Mouse (Mus musculus): ENCODE results near the gene Rps8. TPM values are rescaled to one million over a fixed set of nuclear protein-coding genes. Genes with fewer than 3 reads are reported as not detected.
A peak's percentile ranks its signal among the peaks of the same experiment; 100 is the strongest.

Rps8 gene
- polyA plus RNA-seq, 1 experiment from 2014 or later, result 900 TPM

DNA sequence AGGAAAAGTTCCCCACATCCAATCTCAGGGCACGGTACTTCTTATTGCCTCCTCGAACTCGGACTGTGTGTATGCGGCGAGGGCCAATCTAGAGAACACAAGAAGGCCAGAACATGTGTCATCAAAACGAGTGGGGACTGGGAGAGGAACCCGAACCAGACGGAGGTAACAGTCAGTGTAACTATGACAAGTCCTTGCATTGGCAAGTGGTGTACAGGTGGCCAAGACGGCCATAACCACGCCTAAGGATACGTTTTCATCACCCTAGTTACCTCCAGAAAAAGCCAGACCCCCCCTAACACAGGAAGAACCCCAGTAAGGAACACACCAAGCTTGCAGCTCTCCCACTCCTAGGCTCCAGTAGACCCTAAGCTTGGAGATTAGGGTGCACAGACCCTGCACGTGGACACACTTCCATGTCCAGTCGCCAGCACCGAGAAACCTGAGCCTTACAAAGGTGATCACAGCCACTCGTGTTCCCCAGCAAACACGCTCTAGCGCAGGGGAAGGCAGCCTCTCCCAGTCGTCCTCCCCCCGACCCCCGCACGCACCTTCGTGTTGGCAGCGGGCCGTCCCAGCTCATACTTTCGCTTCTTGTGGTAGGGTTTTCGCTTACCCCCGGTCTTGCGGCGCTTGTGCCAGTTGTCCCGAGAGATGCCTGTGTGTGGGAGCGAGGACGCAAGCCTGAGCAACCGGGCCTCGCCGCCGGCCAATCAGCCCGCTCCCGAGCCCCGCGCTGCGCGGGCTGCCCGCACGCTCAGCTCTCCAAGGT is 837 bp downstream of the Rps8 start:
- no peak for ATAC-seq (ENCODE audit: insufficient number of reproducible peaks, insufficient read depth, low FRiP score, low read depth)
- WGBS, result under 1% methylated on average over 43 of the region's 44 CpGs
- peak overlapping the region; percentile 77 to 89 for H3K27ac ChIP-seq (replicated peaks in 1 of 2; ENCODE audit: control insufficient read depth in 1 of 2, insufficient read depth in 1 of 2, low read depth in 2 of 2, low read length in 2 of 2)
- H3K4me1 ChIP-seq (ENCODE audit: control insufficient read depth in 2 of 2, insufficient read depth in 2 of 2, low read length in 2 of 2), result peaks cover 9 to 22% of the 10 kb centered on the region in 2 experiments
- peak overlapping the region; percentile 99 for H3K9ac ChIP-seq (ENCODE audit: low read length)
- H3K27me3 ChIP-seq (ENCODE audit: control insufficient read depth, insufficient read depth, low read length), result no peaks in the 10 kb centered on the region
- H3K36me3 ChIP-seq (ENCODE audit: control insufficient read depth, insufficient read depth, low read length), result peaks cover 64% of the 10 kb centered on the region
- peak overlapping the region; percentile 83 for H3K4me2 ChIP-seq (ENCODE audit: low read length)
- H3K9me3 ChIP-seq (ENCODE audit: control insufficient read depth, low read length), result no peaks in the 10 kb centered on the region
- H3K4me3 ChIP-seq (ENCODE audit: control insufficient read depth in 1 of 2, insufficient read depth in 1 of 2, low read depth in 1 of 2, low read length in 2 of 2), result peak overlapping the region; percentile 91 to 94

DNA sequence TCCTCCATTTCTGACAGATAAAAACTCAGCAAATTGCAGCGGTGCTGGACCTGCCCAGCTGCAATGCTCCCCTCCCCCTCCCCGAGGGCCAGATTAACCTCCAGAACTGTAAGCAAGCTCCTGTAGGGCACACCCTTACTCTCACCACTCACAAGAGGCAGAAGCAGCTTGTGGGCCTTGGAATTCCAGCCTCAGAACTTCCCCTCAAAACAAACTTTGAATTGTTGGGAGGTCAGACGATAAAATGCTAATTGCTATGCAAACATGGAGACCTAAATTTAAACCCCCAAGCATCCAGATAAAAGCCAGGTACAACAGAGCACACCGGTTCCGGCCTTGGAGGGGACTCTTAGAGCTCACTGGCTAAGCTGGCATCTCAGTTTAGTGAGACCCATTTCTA is 3.3 kb downstream of the Rps8 start:
- H3K36me3 ChIP-seq (ENCODE audit: control insufficient read depth, insufficient read depth, low read length), result peaks cover 58% of the 10 kb centered on the region
- no peaks in the 10 kb centered on the region for H3K27me3 ChIP-seq (ENCODE audit: control insufficient read depth, insufficient read depth, low read length)
- no peaks in the 10 kb centered on the region for H3K9me3 ChIP-seq (ENCODE audit: control insufficient read depth, low read length)
- no peak for ATAC-seq (ENCODE audit: insufficient number of reproducible peaks, insufficient read depth, low FRiP score, low read depth)
- H3K9ac ChIP-seq (ENCODE audit: low read length), result peak overlapping the region; percentile 47; the same call in 1 of the 2 replicates
- no peak overlapping the region for H3K27ac ChIP-seq (replicated peaks in 1 of 2; ENCODE audit: control insufficient read depth in 1 of 2, insufficient read depth in 1 of 2, low read depth in 2 of 2, low read length in 2 of 2)
- H3K4me3 ChIP-seq (ENCODE audit: control insufficient read depth in 1 of 2, insufficient read depth in 1 of 2, low read depth in 1 of 2, low read length in 2 of 2), result no peak overlapping the region
- 60% methylated on average over 5 of the region's 5 CpGs for WGBS
- peaks cover 9 to 22% of the 10 kb centered on the region in 2 experiments for H3K4me1 ChIP-seq (ENCODE audit: control insufficient read depth in 2 of 2, insufficient read depth in 2 of 2, low read length in 2 of 2)
- no peak overlapping the region for H3K4me2 ChIP-seq (ENCODE audit: low read length)

DNA sequence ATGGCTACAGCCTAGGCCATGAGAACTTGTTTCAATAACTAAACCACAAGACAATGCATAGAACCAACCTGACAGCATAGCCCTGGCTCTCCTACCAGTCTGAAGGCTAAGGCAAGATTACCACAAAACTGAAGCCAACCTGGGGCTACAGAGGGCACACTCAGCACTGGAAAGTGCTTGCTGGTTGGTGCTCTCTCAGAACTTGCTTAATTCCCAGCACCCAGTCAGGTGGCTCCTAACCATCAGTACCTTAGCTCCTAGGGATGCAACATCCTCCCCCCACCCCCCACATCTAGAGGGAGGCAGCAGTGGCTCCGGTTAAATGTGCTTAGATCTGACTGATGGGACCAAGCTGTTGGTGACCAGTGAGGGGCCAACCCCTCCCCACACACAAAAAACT is 4.6 kb downstream of the Rps8 start:
- no peaks in the 10 kb centered on the region for H3K9me3 ChIP-seq (ENCODE audit: control insufficient read depth, low read length)
- no peak overlapping the region for H3K4me3 ChIP-seq (ENCODE audit: control insufficient read depth in 1 of 2, insufficient read depth in 1 of 2, low read depth in 1 of 2, low read length in 2 of 2)
- H3K4me1 ChIP-seq (ENCODE audit: control insufficient read depth in 2 of 2, insufficient read depth in 2 of 2, low read length in 2 of 2), result peaks cover 9 to 22% of the 10 kb centered on the region in 2 experiments
- no peak overlapping the region for H3K4me2 ChIP-seq (ENCODE audit: low read length)
- WGBS, result 79% methylated on average over 1 of the region's 1 CpGs
- H3K27ac ChIP-seq (replicated peaks in 1 of 2; ENCODE audit: control insufficient read depth in 1 of 2, insufficient read depth in 1 of 2, low read depth in 2 of 2, low read length in 2 of 2), result no peak overlapping the region
- H3K9ac ChIP-seq (ENCODE audit: low read length), result no peak overlapping the region
- H3K27me3 ChIP-seq (ENCODE audit: control insufficient read depth, insufficient read depth, low read length), result no peaks in the 10 kb centered on the region
- H3K36me3 ChIP-seq (ENCODE audit: control insufficient read depth, insufficient read depth, low read length), result peaks cover 58% of the 10 kb centered on the region
- no peak for ATAC-seq (ENCODE audit: insufficient number of reproducible peaks, insufficient read depth, low FRiP score, low read depth)

DNA sequence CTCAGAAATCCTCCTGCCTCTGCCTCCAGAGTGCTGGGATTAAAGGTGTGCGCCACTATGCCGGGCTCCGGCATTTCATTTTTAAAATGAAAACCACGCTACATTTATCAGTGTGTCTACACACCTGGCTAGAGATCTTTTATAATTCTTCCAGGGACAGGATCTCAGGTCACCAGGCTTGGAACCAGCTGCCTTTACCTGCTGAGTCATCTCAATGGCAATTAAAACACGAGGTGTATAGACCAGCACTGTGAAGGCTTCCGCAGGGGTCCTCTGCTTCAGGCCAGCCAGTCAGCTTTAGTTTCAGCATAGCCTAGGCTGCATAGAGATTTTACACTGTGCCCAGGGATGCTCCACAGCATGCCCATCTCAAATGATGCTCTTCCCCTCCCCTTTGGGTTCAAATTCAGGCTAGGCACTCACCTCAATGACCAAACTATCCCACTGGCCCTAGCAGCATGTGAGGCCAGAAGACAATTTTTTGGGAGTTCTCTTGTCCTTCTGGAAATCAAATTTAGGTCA is 5.8 kb downstream of the Rps8 start:
- Histone ChIP-seq H3K36me3 (ENCODE audit: control insufficient read depth, insufficient read depth, low read length) (peaks cover 58% of the 10 kb centered on the region), H3K27me3 (ENCODE audit: control insufficient read depth, insufficient read depth, low read length) (no peaks in the 10 kb centered on the region), H3K9me3 (ENCODE audit: control insufficient read depth, low read length) (no peaks in the 10 kb centered on the region), H3K4me1 (ENCODE audit: control insufficient read depth in 2 of 2, insufficient read depth in 2 of 2, low read length in 2 of 2) (peaks cover 9 to 22% of the 10 kb centered on the region in 2 experiments), H3K27ac (replicated peaks in 1 of 2; ENCODE audit: control insufficient read depth in 1 of 2, insufficient read depth in 1 of 2, low read depth in 2 of 2, low read length in 2 of 2) (no peak overlapping the region), H3K9ac (ENCODE audit: low read length) (no peak overlapping the region), H3K4me2 (ENCODE audit: low read length) (no peak overlapping the region), H3K4me3 (ENCODE audit: control insufficient read depth in 1 of 2, insufficient read depth in 1 of 2, low read depth in 1 of 2, low read length in 2 of 2) (no peak overlapping the region)
- ATAC-seq (ENCODE audit: insufficient number of reproducible peaks, insufficient read depth, low FRiP score, low read depth), result no peak
- 95% methylated on average over 6 of the region's 6 CpGs for WGBS

DNA sequence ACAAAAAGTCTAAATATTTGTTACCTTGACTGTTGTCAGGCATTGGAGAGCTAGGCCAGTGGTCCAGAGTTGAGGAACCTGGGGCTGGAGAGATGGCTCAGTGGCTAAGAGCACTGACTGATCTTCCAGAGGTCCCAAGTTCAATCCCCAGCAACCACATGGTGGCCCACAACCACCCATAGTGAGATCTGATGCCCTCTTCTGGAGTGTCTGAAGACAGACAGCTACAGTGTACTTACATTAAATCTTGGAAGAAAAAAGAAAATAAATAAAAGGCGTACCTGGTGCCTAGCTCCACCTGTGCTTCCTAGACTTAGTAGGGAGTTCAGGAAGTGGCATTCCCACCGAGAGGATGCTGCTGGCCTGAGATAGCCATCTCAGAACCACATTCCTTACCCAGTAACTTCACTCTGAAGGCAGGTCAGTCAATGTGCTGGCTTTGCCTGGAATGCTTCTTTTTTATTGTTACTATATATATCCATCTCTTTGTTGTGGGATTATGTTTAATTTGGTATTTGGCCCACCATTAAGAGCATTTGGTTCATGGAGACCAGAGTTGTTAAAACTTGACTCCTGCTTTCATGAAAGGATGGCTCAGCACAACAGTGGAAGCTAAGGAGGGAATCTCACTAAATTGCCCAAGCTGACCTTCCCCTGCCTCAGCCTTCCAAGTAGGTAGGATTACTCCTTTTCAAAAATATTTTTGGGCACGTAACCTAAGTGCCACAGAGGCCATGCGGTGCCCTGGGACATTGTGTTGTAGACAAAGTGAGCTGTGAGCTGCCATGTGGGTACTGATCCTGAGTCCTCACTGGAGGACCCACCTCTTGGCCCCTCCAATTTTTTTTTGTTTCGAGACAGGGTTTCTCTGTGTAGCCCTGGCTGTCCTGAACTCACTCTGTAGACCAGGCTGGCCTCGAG is 6.5 kb downstream of the Rps8 start:
- Histone ChIP-seq H3K9me3 (ENCODE audit: control insufficient read depth, low read length) (no peaks in the 10 kb centered on the region), H3K9ac (ENCODE audit: low read length) (no peak overlapping the region), H3K4me1 (ENCODE audit: control insufficient read depth in 2 of 2, insufficient read depth in 2 of 2, low read length in 2 of 2) (peaks cover 7 to 19% of the 10 kb centered on the region in 2 experiments), H3K36me3 (ENCODE audit: control insufficient read depth, insufficient read depth, low read length) (peaks cover 52% of the 10 kb centered on the region), H3K27me3 (ENCODE audit: control insufficient read depth, insufficient read depth, low read length) (no peaks in the 10 kb centered on the region), H3K4me2 (ENCODE audit: low read length) (no peak overlapping the region), H3K4me3 (ENCODE audit: control insufficient read depth in 1 of 2, insufficient read depth in 1 of 2, low read depth in 1 of 2, low read length in 2 of 2) (no peak overlapping the region), H3K27ac (replicated peaks in 1 of 2; ENCODE audit: control insufficient read depth in 1 of 2, insufficient read depth in 1 of 2, low read depth in 2 of 2, low read length in 2 of 2) (no peak overlapping the region)
- 67% methylated on average over 6 of the region's 6 CpGs for WGBS
- ATAC-seq (ENCODE audit: insufficient number of reproducible peaks, insufficient read depth, low FRiP score, low read depth), result no peak

DNA sequence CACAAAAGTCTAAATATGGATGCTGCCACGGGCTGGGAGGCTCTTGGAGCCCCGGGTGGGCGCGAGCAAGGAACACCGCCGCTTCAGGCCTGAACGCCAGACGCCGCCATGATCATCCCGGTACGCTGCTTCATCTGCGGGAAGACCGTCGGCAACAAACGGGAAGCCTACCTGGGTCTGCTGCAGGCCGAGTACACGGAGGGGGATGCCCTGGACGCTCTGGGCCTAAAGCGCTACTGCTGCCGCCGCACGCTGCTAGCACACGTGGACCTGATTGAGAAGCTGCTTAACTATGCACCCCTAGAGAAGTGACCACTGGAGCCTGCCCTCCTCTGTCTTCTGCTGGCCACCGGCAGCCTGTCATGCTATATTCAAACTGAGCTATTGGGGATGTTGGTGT is 7.2 kb downstream of the Rps8 start:
- H3K9me3 ChIP-seq (ENCODE audit: control insufficient read depth, low read length), result no peaks in the 10 kb centered on the region
- H3K4me1 ChIP-seq (ENCODE audit: control insufficient read depth in 2 of 2, insufficient read depth in 2 of 2, low read length in 2 of 2), result peaks cover 2 to 13% of the 10 kb centered on the region in 2 experiments; a peak in 3 of 4 replicates
- peaks cover 45% of the 10 kb centered on the region for H3K36me3 ChIP-seq (ENCODE audit: control insufficient read depth, insufficient read depth, low read length)
- ATAC-seq (ENCODE audit: insufficient number of reproducible peaks, insufficient read depth, low FRiP score, low read depth), result no peak
- no peak overlapping the region for H3K27ac ChIP-seq (replicated peaks in 1 of 2; ENCODE audit: control insufficient read depth in 1 of 2, insufficient read depth in 1 of 2, low read depth in 2 of 2, low read length in 2 of 2)
- 73% methylated on average over 24 of the region's 24 CpGs for WGBS
- H3K4me2 ChIP-seq (ENCODE audit: low read length), result no peak overlapping the region
- H3K4me3 ChIP-seq (ENCODE audit: control insufficient read depth in 1 of 2, insufficient read depth in 1 of 2, low read depth in 1 of 2, low read length in 2 of 2), result no peak overlapping the region
- no peak overlapping the region for H3K9ac ChIP-seq (ENCODE audit: low read length)
- no peaks in the 10 kb centered on the region for H3K27me3 ChIP-seq (ENCODE audit: control insufficient read depth, insufficient read depth, low read length)

DNA sequence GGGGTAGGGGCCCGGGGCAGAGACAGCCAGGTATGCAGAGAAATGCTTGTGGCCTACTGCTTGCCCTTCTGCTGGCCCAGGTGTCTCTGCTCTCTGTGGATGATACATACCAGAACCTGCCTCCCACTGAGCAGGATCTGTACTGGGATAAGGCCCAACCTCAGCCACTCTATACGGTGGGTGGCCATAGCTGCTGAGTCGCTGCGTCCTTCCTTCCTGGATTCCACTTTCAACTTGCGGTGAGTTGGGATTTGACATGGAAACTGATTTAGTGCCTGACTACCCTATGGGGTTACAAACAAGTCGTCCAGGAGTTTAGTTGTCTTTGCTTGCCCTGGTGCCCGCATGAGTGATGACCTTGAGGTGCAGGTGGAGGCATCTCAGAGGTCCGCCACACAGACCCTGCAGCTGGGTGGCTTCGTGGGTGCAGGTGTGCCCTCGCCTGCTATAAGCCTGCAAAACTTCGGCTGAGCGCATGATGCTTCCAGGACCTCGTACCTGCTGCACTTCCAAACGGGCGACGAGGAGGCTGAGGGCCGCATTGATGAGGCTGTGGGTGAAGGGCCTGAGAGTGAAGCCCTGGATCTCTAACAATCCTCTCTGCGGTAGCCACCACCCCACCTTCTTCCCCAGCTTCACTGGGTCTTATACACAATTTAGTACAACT is 7.9 kb downstream of the Rps8 start:
- Histone ChIP-seq H3K4me1 (ENCODE audit: control insufficient read depth in 2 of 2, insufficient read depth in 2 of 2, low read length in 2 of 2) (peaks cover 2 to 7% of the 10 kb centered on the region in 2 experiments), H3K4me3 (ENCODE audit: control insufficient read depth in 1 of 2, insufficient read depth in 1 of 2, low read depth in 1 of 2, low read length in 2 of 2) (no peak overlapping the region), H3K27ac (replicated peaks in 1 of 2; ENCODE audit: control insufficient read depth in 1 of 2, insufficient read depth in 1 of 2, low read depth in 2 of 2, low read length in 2 of 2) (no peak overlapping the region), H3K36me3 (ENCODE audit: control insufficient read depth, insufficient read depth, low read length) (peaks cover 39% of the 10 kb centered on the region), H3K27me3 (ENCODE audit: control insufficient read depth, insufficient read depth, low read length) (no peaks in the 10 kb centered on the region), H3K9me3 (ENCODE audit: control insufficient read depth, low read length) (no peaks in the 10 kb centered on the region), H3K9ac (ENCODE audit: low read length) (no peak overlapping the region), H3K4me2 (ENCODE audit: low read length) (no peak overlapping the region)
- WGBS, result 79% methylated on average over 18 of the region's 18 CpGs
- ATAC-seq (ENCODE audit: insufficient number of reproducible peaks, insufficient read depth, low FRiP score, low read depth), result no peak

Data from heart, embryonic 14.5 days (tissue).